In the genomic region with DNA sequence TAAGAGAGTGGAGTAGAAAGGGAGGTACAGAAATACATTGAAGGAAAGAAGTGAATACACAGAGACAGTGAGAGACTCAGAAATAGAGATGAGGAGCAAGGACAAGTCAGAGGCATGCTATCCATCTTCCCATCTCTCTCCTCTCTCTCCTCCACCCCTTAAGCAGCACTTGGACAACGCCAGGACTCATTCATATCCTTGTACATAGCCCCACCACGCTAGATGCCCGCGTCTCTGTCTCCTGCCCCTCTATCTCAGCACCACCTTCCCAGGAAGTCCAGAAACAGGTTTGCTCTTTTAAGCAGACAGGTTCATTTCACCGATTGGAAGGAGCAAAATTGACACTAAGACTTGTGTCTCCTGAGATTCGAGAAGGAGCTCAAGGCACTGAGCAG, we compare ENCODE assay signal across 8 mouse cellular contexts. TPM values are rescaled to one million over a fixed set of nuclear protein-coding genes. Genes with fewer than 3 reads are reported as not detected.
DNase-seq lines count a peak whose midpoint lies in the region; ATAC-seq and TF ChIP-seq lines count a peak whose summit lies in the region.

No protein-coding gene starts in this region.

- TF ChIP-seq CTCF in lung, postnatal 0 days (IDR thresholded peaks at IDR 0.05): no peak

- no peak for ATAC-seq in lung, postnatal 0 days
- ATAC-seq in liver, embryonic 13.5 days (ENCODE audit: low read depth): no peak

- peaks cover 4% of the 10 kb centered on the region; the same call in 1 of the 2 replicates for H3K4me1 ChIP-seq in lung, postnatal 0 days (ENCODE audit: insufficient read depth, low read depth, low read length)
- H3K4me1 ChIP-seq in liver, embryonic 13.5 days (replicated peaks): peaks cover 9% of the 10 kb centered on the region

- intact Hi-C loops in gastrocnemius, postnatal 14 days (cut with DNase I; ENCODE audit: low total_unique reads): no loop called here

- WGBS in lung, postnatal 0 days: 52% methylated on average over 6 of the region's 6 CpGs
- 56% methylated on average over 6 of the region's 6 CpGs for WGBS in liver, embryonic 13.5 days (ENCODE audit: insufficient replicate concordance)

- no peaks in the 10 kb centered on the region for H3K36me3 ChIP-seq in lung, postnatal 0 days (ENCODE audit: insufficient read depth, low read length)
- H3K36me3 ChIP-seq in liver, embryonic 13.5 days: no peaks in the 10 kb centered on the region

- no peaks in the 10 kb centered on the region for H3K9me3 ChIP-seq in lung, postnatal 0 days (ENCODE audit: low read length)
- no peaks in the 10 kb centered on the region for H3K9me3 ChIP-seq in liver, embryonic 13.5 days (replicated peaks)

- no peaks in the 10 kb centered on the region for H3K27me3 ChIP-seq in lung, postnatal 0 days (replicated peaks; ENCODE audit: insufficient read depth, low read length)
- H3K27me3 ChIP-seq in liver, embryonic 13.5 days: peaks cover 36% of the 10 kb centered on the region

- H3K4me3 ChIP-seq in lung, postnatal 0 days (ENCODE audit: low read depth, low read length): peak overlapping the region; percentile 63
- peak overlapping the region; percentile 53; the same call in 1 of the 2 replicates for H3K4me3 ChIP-seq in liver, embryonic 13.5 days (replicated peaks)

- H3K4me2 ChIP-seq in lung, postnatal 0 days (replicated peaks; ENCODE audit: low read depth, low read length): peak overlapping the region; percentile 89
- H3K4me2 ChIP-seq in liver, embryonic 13.5 days: peak overlapping the region; percentile 61

- no peak for TF ChIP-seq EP300 in lung, postnatal 0 days (IDR thresholded peaks at IDR 0.05)

- H3K9ac ChIP-seq in lung, postnatal 0 days (replicated peaks; ENCODE audit: low read depth): peak overlapping the region; percentile 54; the same call in 1 of the 2 replicates
- no peak overlapping the region for H3K9ac ChIP-seq in liver, embryonic 13.5 days

- peak; percentile 11 to 39 for DNase-seq in cerebellum, adult 18-20 months
- no peak for DNase-seq in cerebellum, adult 9-10 months
- no peak for DNase-seq in lung, postnatal 0 days (ENCODE audit: low spot score)
- no peak for DNase-seq in lung, adult 18-20 months
- DNase-seq in liver, embryonic 13.5 days: no peak
- DNase-seq in urinary bladder, postnatal 4 days (ENCODE audit: low spot score in 2 of 2): no peak
- DNase-seq in gastrocnemius, postnatal 14 days: no peak
- DNase-seq in layer of hippocampus, postnatal 25 days (ENCODE audit: extremely low spot score in 1 of 2, low spot score in 1 of 2): no peak

- H3K27ac ChIP-seq in lung, postnatal 0 days (ENCODE audit: low read length): no peak overlapping the region
- no peak overlapping the region for H3K27ac ChIP-seq in liver, embryonic 13.5 days

RNA-seq across cellular contexts. Expression of a gene that starts 0.8 kb away (rescaled TPM):
- polyA plus RNA-seq in lung, postnatal 0 days (2015; fragmentation: Nextera tagmentation; extraction: Ambion mirVana): 2.0 and 2.8 TPM in 2 replicates
- 1.4 and 1.5 TPM in 2 replicates for polyA plus RNA-seq in liver, embryonic 13.5 days (2015; fragmentation: Nextera tagmentation; extraction: Ambion mirVana)
- 1 to 10 TPM; 1.5 to 1.8 TPM for total RNA-seq in gastrocnemius, postnatal 14 days (2021)
- total RNA-seq in layer of hippocampus, postnatal 25 days (2021): 10 to 100 TPM; 33.6 to 34.7 TPM

RNA-seq across cellular contexts. Expression of a gene that starts 39.6 kb away (rescaled TPM):
- 17.6 and 20.0 TPM in 2 replicates for polyA plus RNA-seq in lung, postnatal 0 days (2015; fragmentation: Nextera tagmentation; extraction: Ambion mirVana)
- polyA plus RNA-seq in liver, embryonic 13.5 days (2015; fragmentation: Nextera tagmentation; extraction: Ambion mirVana): 6.4 and 6.6 TPM in 2 replicates
- 10 to 100 TPM in 1 of 2 experiments, 1 to 10 TPM in 1; 7.8 to 10.6 TPM for total RNA-seq in gastrocnemius, postnatal 14 days (2021)
- 1 to 10 TPM; 7.8 to 7.9 TPM for total RNA-seq in layer of hippocampus, postnatal 25 days (2021)

RNA-seq across cellular contexts. Expression of a gene that starts 41.8 kb away (rescaled TPM):
- polyA plus RNA-seq in lung, postnatal 0 days (2015; fragmentation: Nextera tagmentation; extraction: Ambion mirVana): not detected in 2 replicates
- 1.3 and 1.8 TPM in 2 replicates for polyA plus RNA-seq in liver, embryonic 13.5 days (2015; fragmentation: Nextera tagmentation; extraction: Ambion mirVana)
- under 1 TPM; 0.51 to 0.78 TPM for total RNA-seq in gastrocnemius, postnatal 14 days (2021)
- total RNA-seq in layer of hippocampus, postnatal 25 days (2021): under 1 TPM; 0.15 to 0.75 TPM

RNA-seq across cellular contexts. Expression of a gene that starts 48.7 kb away (rescaled TPM):
- polyA plus RNA-seq in lung, postnatal 0 days (2015; fragmentation: Nextera tagmentation; extraction: Ambion mirVana): 13.1 and 17.2 TPM in 2 replicates
- 6.1 and 8.8 TPM in 2 replicates for polyA plus RNA-seq in liver, embryonic 13.5 days (2015; fragmentation: Nextera tagmentation; extraction: Ambion mirVana)
- total RNA-seq in gastrocnemius, postnatal 14 days (2021): 1 to 10 TPM; 1.0 to 1.1 TPM
- total RNA-seq in layer of hippocampus, postnatal 25 days (2021): 10 to 100 TPM in 1 of 2 experiments, 1 to 10 TPM in 1; 6.4 to 13.1 TPM

RNA-seq across cellular contexts. Expression of a gene that starts 50.2 kb away (rescaled TPM):
- polyA plus RNA-seq in lung, postnatal 0 days (2015; fragmentation: Nextera tagmentation; extraction: Ambion mirVana): 209 and 244 TPM in 2 replicates
- 65.8 and 80.0 TPM in 2 replicates for polyA plus RNA-seq in liver, embryonic 13.5 days (2015; fragmentation: Nextera tagmentation; extraction: Ambion mirVana)
- total RNA-seq in gastrocnemius, postnatal 14 days (2021): 10 to 100 TPM in 1 of 2 experiments, 1 to 10 TPM in 1; 7.8 to 10.4 TPM
- 10 to 100 TPM; 28.8 to 31.4 TPM for total RNA-seq in layer of hippocampus, postnatal 25 days (2021)

Comparison
In these comparisons a context has a peak if more than half of its experiments do, and no peak if none do; other contexts are left out.
1. DNase-seq: peak in cerebellum, adult 18-20 months (2 of 2); none in cerebellum, adult 9-10 months (single experiment), lung, postnatal 0 days (single experiment), lung, adult 18-20 months (0 of 2), liver, embryonic 13.5 days (single experiment), urinary bladder, postnatal 4 days (0 of 2), gastrocnemius, postnatal 14 days (single experiment) and layer of hippocampus, postnatal 25 days (0 of 2).
2. RNA of a gene that starts 0.8 kb away (total RNA-seq): 33.6 to 34.7 TPM in layer of hippocampus, postnatal 25 days; 1.5 to 1.8 TPM in gastrocnemius, postnatal 14 days; every median in the first group is over 10 times any median in the second.